Mouse (Mus musculus) hindbrain, embryonic 16.5 days (tissue): ENCODE results near the gene Gm4756. TPM values are rescaled to one million over a fixed set of nuclear protein-coding genes. Genes with fewer than 3 reads are reported as not detected.
"Not testable (repeated sequence)": the region's sequence is repeated elsewhere in the genome, so short reads cannot be mapped to it uniquely, and the experiment has no call there.

Source experiments
- ATAC-seq: fragments of 200-750 bp; cut with Nextera tagmentation; 2 replicates; pipeline ENCODE4 v1.8.0; 2017; ENCODE audit warnings: moderate TSS enrichment, moderate library complexity
- H3K27ac ChIP-seq: fragments of 300-500 bp; sonication (generic); 2 replicates; pipeline ENCODE4 v1.5.1; 2014; ENCODE audit warnings: low read depth, mild to moderate bottlenecking, control low read depth, low read length, moderate library complexity
- H3K27me3 ChIP-seq: fragments of 300-500 bp; sonication (generic); replicated peaks from 2 replicates; pipeline ENCODE4 v1.6.1; 2014; ENCODE audit warnings: low read length; ENCODE audit not compliant: control insufficient read depth, insufficient read depth
- H3K36me3 ChIP-seq: fragments of 300-500 bp; sonication (generic); 2 replicates; pipeline ENCODE4 v1.6.1; 2014; ENCODE audit warnings: mild to moderate bottlenecking, low read length, moderate library complexity, mixed read lengths; ENCODE audit not compliant: control insufficient read depth, insufficient read depth
- H3K4me1 ChIP-seq: fragments of 300-500 bp; sonication (generic); 2 replicates; pipeline ENCODE4 v1.6.1; 2014; ENCODE audit warnings: low read depth, low read length; ENCODE audit not compliant: control insufficient read depth, insufficient read depth
- H3K4me2 ChIP-seq: fragments of 300-500 bp; sonication (generic); 2 replicates; pipeline ENCODE4 v1.6.1; 2014; ENCODE audit warnings: mild to moderate bottlenecking, low read length, control low read depth, moderate library complexity
- H3K4me3 ChIP-seq: fragments of 300-500 bp; sonication (generic); 2 replicates; pipeline ENCODE4 v1.5.1; 2014; ENCODE audit warnings: mild to moderate bottlenecking, low read length, control low read depth, moderate library complexity
- H3K9ac ChIP-seq: fragments of 300-500 bp; sonication (generic); 2 replicates; pipeline ENCODE4 v1.6.1; 2014; ENCODE audit warnings: low read depth, mild to moderate bottlenecking, control low read depth, low read length, moderate library complexity
- H3K9me3 ChIP-seq: fragments of 300-500 bp; sonication (generic); 2 replicates; pipeline ENCODE4 v1.6.1; 2014; ENCODE audit warnings: mild to moderate bottlenecking, low read length, moderate library complexity; ENCODE audit not compliant: control insufficient read depth
- WGBS: fragments of 180-500 bp; shearing (Covaris S2); extraction: QIAGEN DNeasy Blood & Tissue Kit; methylation state at CpG from one replicate; pipeline ENCODE4 v1.1.7; 2014; 5-methylcytosine and 5-hydroxymethylcytosine counted together
- polyA plus RNA-seq: library from polyadenylated mRNA; unstranded; fragments of >200 nt; fragmentation: Nextera tagmentation; extraction: Ambion mirVana; gene quantifications from 2 replicates; pipeline ENCODE4 v1.2.1, GENCODE M21; 2015

The Gm4756 gene
- polyA plus RNA-seq, 1 experiment from 2014 or later = not detected

DNA sequence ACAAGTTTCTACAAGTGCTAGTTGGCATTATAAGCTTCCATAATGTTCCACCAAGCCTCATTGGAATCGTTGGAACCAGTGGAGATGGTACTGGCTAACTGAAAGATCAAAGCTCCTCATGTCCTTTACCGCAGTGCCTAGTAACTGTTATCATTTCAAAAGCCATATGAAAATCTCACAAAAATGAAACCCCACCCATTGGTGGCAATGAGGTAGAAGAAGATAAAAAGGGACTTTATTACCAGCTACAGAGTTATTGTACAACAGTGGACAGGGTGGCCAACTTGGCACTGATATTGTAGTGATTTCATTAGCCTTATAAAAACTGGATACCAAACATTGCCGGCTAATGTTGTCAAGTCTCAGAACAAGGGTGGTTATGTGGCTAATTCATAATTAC is 37.4 kb downstream of the Gm4756 start:
- no peaks in the 10 kb centered on the region for H3K36me3 ChIP-seq
- H3K27me3 ChIP-seq = no peaks in the 10 kb centered on the region
- 92% methylated on average over 3 of the region's 3 CpGs for WGBS
- no peak overlapping the region for H3K9ac ChIP-seq
- H3K4me1 ChIP-seq = no peaks in the 10 kb centered on the region
- ATAC-seq = no peak
- H3K9me3 ChIP-seq = no peaks in the 10 kb centered on the region; the same call in 1 of the 2 replicates
- H3K4me2 ChIP-seq = no peak overlapping the region
- H3K27ac ChIP-seq = no peak overlapping the region
- no peak overlapping the region for H3K4me3 ChIP-seq

DNA sequence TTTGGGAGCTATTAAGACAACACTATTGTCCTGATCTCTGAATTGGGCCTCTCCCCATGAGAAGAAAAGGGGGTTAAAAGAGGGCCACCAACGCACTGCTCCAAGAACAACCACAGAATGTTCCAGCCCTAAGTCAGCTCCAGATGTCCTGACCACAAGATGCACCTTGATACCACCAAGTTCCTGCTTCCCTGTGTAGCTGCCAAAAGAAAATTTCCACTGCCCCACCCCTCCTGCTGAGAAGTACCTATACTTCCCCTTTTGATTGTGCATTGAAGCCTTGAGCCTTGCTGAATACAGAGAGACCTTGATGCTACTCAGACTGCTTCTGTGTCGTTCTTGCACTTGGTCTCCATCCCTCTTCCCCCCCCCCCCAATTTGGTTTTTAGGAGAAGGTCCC is 50.7 kb downstream of the Gm4756 start:
- H3K27ac ChIP-seq, H3K4me3 ChIP-seq, ATAC-seq, H3K27me3 ChIP-seq, H3K4me1 ChIP-seq, H3K9ac ChIP-seq, H3K9me3 ChIP-seq, H3K4me2 ChIP-seq, H3K36me3 ChIP-seq: not testable (repeated sequence)
- 100% methylated on average over 1 of the region's 2 CpGs for WGBS

GRCm38 (mm10) chr12:72594001-72594400 is 55.5 kb downstream of the Gm4756 start:
- Histone ChIP-seq H3K27me3 (no peaks in the 10 kb centered on the region), H3K4me1 (no peaks in the 10 kb centered on the region), H3K36me3 (no peaks in the 10 kb centered on the region), H3K9me3 (no peaks in the 10 kb centered on the region), H3K4me3 (no peak overlapping the region), H3K27ac (no peak overlapping the region), H3K9ac (no peak overlapping the region), H3K4me2 (no peak overlapping the region)
- ATAC-seq = no peak
- WGBS = 53% methylated on average over 2 of the region's 2 CpGs

GRCm38 (mm10) chr12:72592991-72593390 is 56.5 kb downstream of the Gm4756 start:
- Histone ChIP-seq H3K9ac (no peak overlapping the region), H3K9me3 (no peaks in the 10 kb centered on the region), H3K4me3 (no peak overlapping the region), H3K27ac (no peak overlapping the region), H3K4me2 (no peak overlapping the region), H3K36me3 (no peaks in the 10 kb centered on the region), H3K4me1 (no peaks in the 10 kb centered on the region), H3K27me3 (no peaks in the 10 kb centered on the region)
- no peak for ATAC-seq

DNA sequence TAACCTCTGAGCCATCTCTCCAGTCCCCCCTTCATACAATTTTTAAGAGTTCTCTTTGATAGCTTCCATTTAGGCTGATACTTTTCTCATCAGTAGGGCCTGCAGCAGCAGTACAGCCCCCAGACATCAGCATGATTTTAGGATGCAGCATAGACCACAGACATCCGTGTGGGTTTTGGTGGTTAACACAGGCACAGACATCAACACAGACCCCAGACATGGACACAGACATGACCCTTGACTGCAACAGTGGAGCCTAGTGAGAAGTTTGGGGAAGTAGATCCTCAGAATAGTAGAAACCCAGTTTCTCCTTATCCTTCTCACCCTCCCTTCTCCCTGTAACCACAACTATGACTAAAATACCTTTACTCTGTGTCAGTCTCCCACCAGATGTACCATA is 64.1 kb downstream of the Gm4756 start:
- Histone ChIP-seq H3K27me3 (no peaks in the 10 kb centered on the region), H3K4me3 (no peak overlapping the region), H3K9ac (no peak overlapping the region), H3K4me2 (no peak overlapping the region), H3K4me1 (no peaks in the 10 kb centered on the region), H3K9me3 (no peaks in the 10 kb centered on the region), H3K27ac (no peak overlapping the region), H3K36me3 (0 out of 2 replicates have a peak, but pooled peaks cover 1% of the 10 kb centered on the region)
- no peak for ATAC-seq
- 89% methylated on average over 1 of the region's 1 CpGs for WGBS

GRCm38 (mm10) chr12:72583099-72583498 is 66.4 kb downstream of the Gm4756 start:
- WGBS = 98% methylated on average over 2 of the region's 2 CpGs

DNA sequence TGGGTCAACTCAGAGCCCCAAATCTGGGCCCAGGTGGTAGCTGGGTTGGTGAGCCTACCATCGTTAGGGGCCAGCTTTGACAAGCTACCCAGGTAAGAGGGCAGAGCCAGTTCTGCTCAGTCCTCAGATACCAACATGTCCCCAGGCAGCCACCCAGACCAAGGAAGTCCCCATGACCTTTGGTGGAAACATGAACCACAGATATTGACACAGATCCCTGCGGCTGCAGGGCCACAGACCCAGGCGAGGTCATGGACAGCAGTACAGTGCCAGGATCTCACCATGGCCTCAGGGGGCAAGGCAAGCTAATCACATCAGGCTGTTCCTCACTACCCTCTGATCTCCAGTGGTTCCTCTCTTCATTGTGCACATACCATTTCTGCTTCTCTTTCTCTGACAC is 67.4 kb downstream of the Gm4756 start:
- H3K4me2 ChIP-seq = no peak overlapping the region
- H3K27me3 ChIP-seq = no peaks in the 10 kb centered on the region
- H3K36me3 ChIP-seq = peaks cover 9% of the 10 kb centered on the region
- H3K4me3 ChIP-seq = no peak overlapping the region
- no peaks in the 10 kb centered on the region for H3K4me1 ChIP-seq
- 92% methylated on average over 3 of the region's 3 CpGs for WGBS
- no peaks in the 10 kb centered on the region for H3K9me3 ChIP-seq
- ATAC-seq = no peak
- H3K9ac ChIP-seq = no peak overlapping the region
- no peak overlapping the region for H3K27ac ChIP-seq

More at GRCm38 (mm10) chr12:72583099-72583498, 66.4 kb downstream of the Gm4756 start:
- Histone ChIP-seq H3K27ac (no peak overlapping the region), H3K4me3 (no peak overlapping the region), H3K27me3 (no peaks in the 10 kb centered on the region), H3K4me2 (no peak overlapping the region), H3K9ac (no peak overlapping the region), H3K9me3 (no peaks in the 10 kb centered on the region), H3K4me1 (no peaks in the 10 kb centered on the region), H3K36me3 (peaks cover 9% of the 10 kb centered on the region; the same call in 1 of the 2 replicates)
- ATAC-seq = no peak

- Histone ChIP-seq H3K9me3 (no peaks in the 10 kb centered on the region), H3K36me3 (no peaks in the 10 kb centered on the region), H3K27ac (no peak overlapping the region), H3K4me2 (no peak overlapping the region), H3K9ac (no peak overlapping the region), H3K27me3 (no peaks in the 10 kb centered on the region), H3K4me1 (no peaks in the 10 kb centered on the region), H3K4me3 (no peak overlapping the region)
- WGBS = 94% methylated on average over 4 of the region's 4 CpGs
- ATAC-seq = no peak
Observed at GRCm38 (mm10) chr12:72564281-72564795, 85.1 kb downstream of the Gm4756 start.

DNA sequence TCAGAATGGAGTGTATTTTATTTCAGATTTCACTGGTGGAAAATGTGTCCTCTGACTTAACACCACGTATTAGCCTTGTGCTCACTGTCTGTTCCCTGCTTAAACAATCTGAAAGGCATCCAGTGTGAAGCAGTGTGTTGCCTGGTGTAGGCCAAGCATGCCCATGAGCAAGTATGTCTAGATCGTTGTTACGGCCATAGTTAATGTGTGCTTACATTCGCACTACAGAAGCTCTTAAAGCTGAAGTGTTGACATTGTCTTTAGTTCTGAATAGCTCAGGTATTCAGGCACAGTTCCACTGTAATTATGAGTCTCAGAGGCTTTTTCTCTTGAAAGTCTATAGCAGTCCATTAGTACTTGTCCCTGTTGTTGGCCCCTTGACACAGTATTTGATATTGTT is 95.1 kb downstream of the Gm4756 start:
- no peaks in the 10 kb centered on the region for H3K4me1 ChIP-seq
- no peak overlapping the region for H3K4me2 ChIP-seq
- no peak for ATAC-seq
- no peaks in the 10 kb centered on the region for H3K27me3 ChIP-seq
- 81% methylated on average over 4 of the region's 4 CpGs for WGBS
- no peak overlapping the region for H3K4me3 ChIP-seq
- peaks cover 4% of the 10 kb centered on the region for H3K36me3 ChIP-seq
- H3K9ac ChIP-seq = no peak overlapping the region
- H3K9me3 ChIP-seq = no peaks in the 10 kb centered on the region
- H3K27ac ChIP-seq = no peak overlapping the region

DNA sequence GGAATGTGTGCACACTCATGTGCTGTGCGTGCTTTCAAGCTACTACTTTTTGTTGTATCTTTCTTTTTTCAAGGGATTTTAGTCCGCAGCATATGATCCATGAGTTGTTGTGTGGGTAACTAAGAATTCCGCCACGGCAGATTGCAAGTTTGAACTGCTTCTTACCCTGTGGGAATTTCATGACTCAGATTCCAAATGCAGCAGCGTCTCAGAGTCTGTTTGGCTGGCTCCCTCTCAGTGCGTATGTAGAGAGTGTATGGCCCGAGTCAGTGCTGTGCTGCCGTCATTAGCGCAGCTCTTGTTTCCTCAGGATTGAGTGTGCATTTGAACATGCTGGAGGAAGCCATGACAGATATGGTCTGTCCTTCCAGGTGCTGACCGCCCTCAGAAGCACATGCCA is 110.9 kb downstream of the Gm4756 start:
- WGBS = 88% methylated on average over 10 of the region's 10 CpGs
- no peaks in the 10 kb centered on the region for H3K9me3 ChIP-seq
- H3K4me2 ChIP-seq = no peak overlapping the region
- H3K9ac ChIP-seq = no peak overlapping the region
- no peak overlapping the region for H3K27ac ChIP-seq
- no peaks in the 10 kb centered on the region for H3K27me3 ChIP-seq
- peaks cover 4% of the 10 kb centered on the region for H3K4me1 ChIP-seq
- H3K36me3 ChIP-seq = peaks cover 7% of the 10 kb centered on the region; the same call in 1 of the 2 replicates
- H3K4me3 ChIP-seq = no peak overlapping the region
- no peak for ATAC-seq
